Mouse (Mus musculus) liver, embryonic 12.5 days (tissue): ENCODE data around the gene Pcnx. TPM values are rescaled to one million over a fixed set of nuclear protein-coding genes. Genes with fewer than 3 reads are reported as not detected.

ENCODE experiments used
- ATAC-seq: fragments of 200-750 bp; cut with Nextera tagmentation; 2 replicates; pipeline ENCODE4 v1.8.0; 2017; ENCODE audit warnings: moderate number of reproducible peaks, mild to moderate bottlenecking, moderate library complexity
- H3K27ac ChIP-seq: fragments of 300-500 bp; sonication (generic); 2 replicates; pipeline ENCODE4 v1.5.1; 2016; ENCODE audit warnings: mild to moderate bottlenecking
- H3K27me3 ChIP-seq: fragments of 300-500 bp; sonication (generic); replicated peaks from 2 replicates; pipeline ENCODE4 v1.6.1; 2016; ENCODE audit warnings: mild to moderate bottlenecking, moderate library complexity
- H3K36me3 ChIP-seq: fragments of 300-500 bp; sonication (generic); 2 replicates; pipeline ENCODE4 v1.6.1; 2016; ENCODE audit warnings: mild to moderate bottlenecking, moderate library complexity
- H3K4me1 ChIP-seq: fragments of 300-500 bp; sonication (generic); 2 replicates; pipeline ENCODE4 v1.6.1; 2016
- H3K4me2 ChIP-seq: fragments of 300-500 bp; sonication (generic); 2 replicates; pipeline ENCODE4 v1.6.1; 2016; ENCODE audit warnings: mild to moderate bottlenecking, moderate library complexity
- H3K4me3 ChIP-seq: fragments of 300-500 bp; sonication (generic); 2 replicates; pipeline ENCODE4 v1.5.1; 2016; ENCODE audit warnings: mild to moderate bottlenecking, moderate library complexity
- H3K9ac ChIP-seq: fragments of 300-500 bp; sonication (generic); 2 replicates; pipeline ENCODE4 v1.6.1; 2016; ENCODE audit warnings: mild to moderate bottlenecking, moderate library complexity
- H3K9me3 ChIP-seq: fragments of 300-500 bp; sonication (generic); replicated peaks from 2 replicates; pipeline ENCODE4 v1.6.1; 2016; ENCODE audit warnings: mild to moderate bottlenecking, moderate library complexity
- WGBS: fragments of 180-500 bp; shearing (Covaris S2); methylation state at CpG from one replicate; pipeline ENCODE4 v1.1.7; 2016; ENCODE audit not compliant: insufficient replicate concordance; 5-methylcytosine and 5-hydroxymethylcytosine counted together
- polyA plus RNA-seq: library from polyadenylated mRNA; unstranded; fragments of >200 nt; fragmentation: Nextera tagmentation; extraction: Ambion mirVana; gene quantifications from 2 replicates; pipeline ENCODE4 v1.2.1, GENCODE M21; 2016

Gene Pcnx
- polyA plus RNA-seq, 1 experiment from 2014 or later, result 2.7 TPM

- Histone ChIP-seq H3K27ac (no peak overlapping the region), H3K27me3 (no peaks in the 10 kb centered on the region), H3K4me3 (no peak overlapping the region), H3K4me2 (no peak overlapping the region), H3K9ac (no peak overlapping the region), H3K9me3 (no peaks in the 10 kb centered on the region), H3K4me1 (no peaks in the 10 kb centered on the region), H3K36me3 (no peaks in the 10 kb centered on the region)
- 78% methylated on average over 5 of the region's 5 CpGs for WGBS
- ATAC-seq, result no peak
These were observed 74.7 kb downstream of the Pcnx start for GRCm38 (mm10) chr12:81934510-81934909.

GRCm38 (mm10) chr12:81936066-81936465 lies 76.2 kb downstream of the Pcnx start:
- Histone ChIP-seq H3K27me3 (no peaks in the 10 kb centered on the region), H3K9me3 (no peaks in the 10 kb centered on the region), H3K4me1 (no peaks in the 10 kb centered on the region), H3K4me2 (no peak overlapping the region), H3K36me3 (no peaks in the 10 kb centered on the region), H3K9ac (no peak overlapping the region), H3K27ac (no peak overlapping the region), H3K4me3 (no peak overlapping the region)
- no peak for ATAC-seq
- 75% methylated on average over 4 of the region's 4 CpGs for WGBS

- H3K4me3 ChIP-seq, result no peak overlapping the region
- 73% methylated on average over 9 of the region's 9 CpGs for WGBS
- H3K4me2 ChIP-seq, result no peak overlapping the region
- H3K4me1 ChIP-seq, result no peaks in the 10 kb centered on the region
- H3K27ac ChIP-seq, result no peak overlapping the region
- no peaks in the 10 kb centered on the region for H3K36me3 ChIP-seq
- ATAC-seq, result no peak
- H3K27me3 ChIP-seq, result no peaks in the 10 kb centered on the region
- H3K9me3 ChIP-seq, result no peaks in the 10 kb centered on the region
- H3K9ac ChIP-seq, result no peak overlapping the region
These were observed 81.4 kb downstream of the Pcnx start for GRCm38 (mm10) chr12:81941191-81941590.

GRCm38 (mm10) chr12:81943331-81944062 lies 83.7 kb downstream of the Pcnx start:
- ATAC-seq, result no peak
- Histone ChIP-seq H3K4me1 (no peaks in the 10 kb centered on the region), H3K9ac (no peak overlapping the region), H3K9me3 (no peaks in the 10 kb centered on the region), H3K4me3 (no peak overlapping the region), H3K27ac (no peak overlapping the region), H3K27me3 (no peaks in the 10 kb centered on the region), H3K36me3 (0 out of 2 replicates have a peak, but pooled peaks cover 3% of the 10 kb centered on the region), H3K4me2 (no peak overlapping the region)
- WGBS, result 72% methylated on average over 12 of the region's 12 CpGs

- ATAC-seq, result no peak
- Histone ChIP-seq H3K9me3 (no peaks in the 10 kb centered on the region), H3K36me3 (0 out of 2 replicates have a peak, but pooled peaks cover 8% of the 10 kb centered on the region), H3K4me3 (no peak overlapping the region), H3K4me2 (no peak overlapping the region), H3K4me1 (no peaks in the 10 kb centered on the region), H3K27ac (no peak overlapping the region), H3K27me3 (no peaks in the 10 kb centered on the region), H3K9ac (no peak overlapping the region)
- 74% methylated on average over 6 of the region's 6 CpGs for WGBS
These were observed 89.2 kb downstream of the Pcnx start for GRCm38 (mm10) chr12:81949026-81949425.

GRCm38 (mm10) chr12:81950016-81950415 lies 90.2 kb downstream of the Pcnx start:
- H3K27ac ChIP-seq, result no peak overlapping the region
- H3K4me3 ChIP-seq, result no peak overlapping the region
- WGBS, result 77% methylated on average over 2 of the region's 2 CpGs
- no peak overlapping the region for H3K9ac ChIP-seq
- ATAC-seq, result no peak
- no peaks in the 10 kb centered on the region for H3K27me3 ChIP-seq
- H3K4me1 ChIP-seq, result no peaks in the 10 kb centered on the region
- H3K36me3 ChIP-seq, result 0 out of 2 replicates have a peak, but pooled peaks cover 8% of the 10 kb centered on the region
- no peak overlapping the region for H3K4me2 ChIP-seq
- H3K9me3 ChIP-seq, result no peaks in the 10 kb centered on the region

GRCm38 (mm10) chr12:81958351-81958750 lies 98.5 kb downstream of the Pcnx start:
- 73% methylated on average over 4 of the region's 4 CpGs for WGBS
- no peak overlapping the region for H3K9ac ChIP-seq
- H3K27ac ChIP-seq, result no peak overlapping the region
- no peaks in the 10 kb centered on the region for H3K9me3 ChIP-seq
- ATAC-seq, result no peak
- H3K4me3 ChIP-seq, result no peak overlapping the region
- H3K27me3 ChIP-seq, result no peaks in the 10 kb centered on the region
- H3K4me1 ChIP-seq, result no peaks in the 10 kb centered on the region
- H3K36me3 ChIP-seq, result no peaks in the 10 kb centered on the region
- no peak overlapping the region for H3K4me2 ChIP-seq

GRCm38 (mm10) chr12:81965416-81965815 lies 105.6 kb downstream of the Pcnx start:
- Histone ChIP-seq H3K36me3 (peaks cover 3% of the 10 kb centered on the region; the same call in 1 of the 2 replicates), H3K4me1 (no peaks in the 10 kb centered on the region), H3K27ac (no peak overlapping the region), H3K4me2 (no peak overlapping the region), H3K9me3 (no peaks in the 10 kb centered on the region), H3K4me3 (no peak overlapping the region), H3K9ac (no peak overlapping the region), H3K27me3 (no peaks in the 10 kb centered on the region)
- no peak for ATAC-seq
- WGBS, result 75% methylated on average over 2 of the region's 2 CpGs

GRCm38 (mm10) chr12:81971042-81971883 lies 111.4 kb downstream of the Pcnx start:
- H3K9ac ChIP-seq, result no peak overlapping the region
- ATAC-seq, result no peak
- H3K9me3 ChIP-seq, result no peaks in the 10 kb centered on the region
- H3K36me3 ChIP-seq, result peaks cover 6% of the 10 kb centered on the region; the same call in 1 of the 2 replicates
- H3K4me3 ChIP-seq, result no peak overlapping the region
- H3K27me3 ChIP-seq, result no peaks in the 10 kb centered on the region
- WGBS, result 81% methylated on average over 19 of the region's 19 CpGs
- H3K4me1 ChIP-seq, result no peaks in the 10 kb centered on the region
- H3K4me2 ChIP-seq, result no peak overlapping the region
- H3K27ac ChIP-seq, result no peak overlapping the region

GRCm38 (mm10) chr12:81971884-81972362 lies 112.1 kb downstream of the Pcnx start:
- peaks cover 6% of the 10 kb centered on the region; the same call in 1 of the 2 replicates for H3K36me3 ChIP-seq
- H3K27me3 ChIP-seq, result no peaks in the 10 kb centered on the region
- no peak for ATAC-seq
- H3K9ac ChIP-seq, result no peak overlapping the region
- H3K4me3 ChIP-seq, result no peak overlapping the region
- H3K27ac ChIP-seq, result no peak overlapping the region
- WGBS, result 73% methylated on average over 8 of the region's 8 CpGs
- no peaks in the 10 kb centered on the region for H3K4me1 ChIP-seq
- no peaks in the 10 kb centered on the region for H3K9me3 ChIP-seq
- H3K4me2 ChIP-seq, result no peak overlapping the region

GRCm38 (mm10) chr12:81974806-81975205 lies 115.0 kb downstream of the Pcnx start:
- no peak overlapping the region for H3K4me2 ChIP-seq
- H3K9ac ChIP-seq, result no peak overlapping the region
- ATAC-seq, result no peak
- no peaks in the 10 kb centered on the region for H3K27me3 ChIP-seq
- no peak overlapping the region for H3K4me3 ChIP-seq
- 60% methylated on average over 2 of the region's 2 CpGs for WGBS
- H3K9me3 ChIP-seq, result no peaks in the 10 kb centered on the region
- peaks cover 6% of the 10 kb centered on the region; the same call in 1 of the 2 replicates for H3K36me3 ChIP-seq
- H3K4me1 ChIP-seq, result no peaks in the 10 kb centered on the region
- H3K27ac ChIP-seq, result no peak overlapping the region

- Histone ChIP-seq H3K9me3 (no peaks in the 10 kb centered on the region), H3K4me3 (no peak overlapping the region), H3K27me3 (no peaks in the 10 kb centered on the region), H3K9ac (no peak overlapping the region), H3K4me2 (no peak overlapping the region), H3K4me1 (no peaks in the 10 kb centered on the region), H3K27ac (no peak overlapping the region), H3K36me3 (peaks cover 16% of the 10 kb centered on the region)
- ATAC-seq, result no peak
- 52% methylated on average over 4 of the region's 4 CpGs for WGBS
These were observed 117.5 kb downstream of the Pcnx start for GRCm38 (mm10) chr12:81977346-81977745.
